Mouse (Mus musculus) testis, postnatal 10 days (tissue): ENCODE measurements around the gene Orai1.

Source experiments
- DNase-seq: peaks from one replicate; pipeline ENCODE4 v3.0.0; 2021; ENCODE audit warnings: low spot score

The Orai1 gene

GRCm38 (mm10) chr5:122994910-122995309 is 20.0 kb upstream of the Orai1 start:
- DNase-seq, result no peak

GRCm38 (mm10) chr5:122997205-122998204 is 17.4 kb upstream of the Orai1 start:
- peak; percentile 30 for DNase-seq

GRCm38 (mm10) chr5:123000901-123001300 is 14.0 kb upstream of the Orai1 start:
- DNase-seq, result no peak

GRCm38 (mm10) chr5:123005716-123006592 is 8.9 kb upstream of the Orai1 start:
- DNase-seq, result peak; percentile 23

- no peak for DNase-seq
Observed at GRCm38 (mm10) chr5:123008877-123009493, 5.9 kb upstream of the Orai1 start.

- no peak for DNase-seq
Observed at GRCm38 (mm10) chr5:123009873-123010272, 5.0 kb upstream of the Orai1 start.

- DNase-seq, result peak; percentile 57
Observed at GRCm38 (mm10) chr5:123010806-123011205, 4.1 kb upstream of the Orai1 start.

- no peak for DNase-seq
Observed at GRCm38 (mm10) chr5:123011705-123012104, 3.2 kb upstream of the Orai1 start.

GRCm38 (mm10) chr5:123013599-123014315 is 1.1 kb upstream of the Orai1 start:
- DNase-seq, result peak; percentile 78

- no peak for DNase-seq
Observed at GRCm38 (mm10) chr5:123015915-123016314, 1.0 kb downstream of the Orai1 start.

- no peak for DNase-seq
Observed at GRCm38 (mm10) chr5:123017504-123017903, 2.6 kb downstream of the Orai1 start.

GRCm38 (mm10) chr5:123019336-123020016 is 4.6 kb downstream of the Orai1 start:
- DNase-seq, result no peak

- DNase-seq, result no peak
Observed at GRCm38 (mm10) chr5:123020426-123020825, 5.6 kb downstream of the Orai1 start.

GRCm38 (mm10) chr5:123021438-123021837 is 6.6 kb downstream of the Orai1 start:
- no peak for DNase-seq

- no peak for DNase-seq
Observed at GRCm38 (mm10) chr5:123023049-123023448, 8.2 kb downstream of the Orai1 start.

GRCm38 (mm10) chr5:123024312-123024711 is 9.4 kb downstream of the Orai1 start:
- no peak for DNase-seq

- DNase-seq, result no peak
Observed at GRCm38 (mm10) chr5:123024965-123025573, 10.2 kb downstream of the Orai1 start.

GRCm38 (mm10) chr5:123026414-123026813 is 11.5 kb downstream of the Orai1 start:
- DNase-seq, result no peak

GRCm38 (mm10) chr5:123027436-123027835 is 12.6 kb downstream of the Orai1 start:
- DNase-seq, result no peak

GRCm38 (mm10) chr5:123029729-123030128 is 14.9 kb downstream of the Orai1 start:
- DNase-seq, result no peak
